Mouse (Mus musculus) brown adipose tissue, adult 24 weeks (tissue): ENCODE results near the gene Ncln. TPM values are rescaled to one million over a fixed set of nuclear protein-coding genes. Genes with fewer than 3 reads are reported as not detected.

ENCODE experiments used
- H3K27ac ChIP-seq: fragments of 200-500 bp; replicated peaks from 2 replicates; pipeline ENCODE4 v1.5.1; 2012; ENCODE audit warnings: low read depth, mild to moderate bottlenecking, low read length
- H3K4me1 ChIP-seq: fragments of 200-500 bp; 2 replicates; pipeline ENCODE4 v1.6.1; 2012; ENCODE audit warnings: low read length, mixed read lengths; ENCODE audit not compliant: control insufficient read depth, insufficient read depth, insufficient read length
- H3K4me3 ChIP-seq: fragments of 200-500 bp; 2 replicates; pipeline ENCODE4 v1.5.1; 2012; ENCODE audit warnings: low read depth, mild to moderate bottlenecking, low read length, moderate library complexity; ENCODE audit not compliant: insufficient read depth
- polyA plus RNA-seq: library from polyadenylated mRNA; stranded (reverse); fragments of >200 nt; gene quantifications from 2 replicates; pipeline ENCODE4 v1.2.4, GENCODE M21; 2012; ENCODE audit not compliant: missing spikeins, insufficient read depth, insufficient read length

Gene Ncln
- polyA plus RNA-seq, 1 experiment: 17.9 TPM

DNA sequence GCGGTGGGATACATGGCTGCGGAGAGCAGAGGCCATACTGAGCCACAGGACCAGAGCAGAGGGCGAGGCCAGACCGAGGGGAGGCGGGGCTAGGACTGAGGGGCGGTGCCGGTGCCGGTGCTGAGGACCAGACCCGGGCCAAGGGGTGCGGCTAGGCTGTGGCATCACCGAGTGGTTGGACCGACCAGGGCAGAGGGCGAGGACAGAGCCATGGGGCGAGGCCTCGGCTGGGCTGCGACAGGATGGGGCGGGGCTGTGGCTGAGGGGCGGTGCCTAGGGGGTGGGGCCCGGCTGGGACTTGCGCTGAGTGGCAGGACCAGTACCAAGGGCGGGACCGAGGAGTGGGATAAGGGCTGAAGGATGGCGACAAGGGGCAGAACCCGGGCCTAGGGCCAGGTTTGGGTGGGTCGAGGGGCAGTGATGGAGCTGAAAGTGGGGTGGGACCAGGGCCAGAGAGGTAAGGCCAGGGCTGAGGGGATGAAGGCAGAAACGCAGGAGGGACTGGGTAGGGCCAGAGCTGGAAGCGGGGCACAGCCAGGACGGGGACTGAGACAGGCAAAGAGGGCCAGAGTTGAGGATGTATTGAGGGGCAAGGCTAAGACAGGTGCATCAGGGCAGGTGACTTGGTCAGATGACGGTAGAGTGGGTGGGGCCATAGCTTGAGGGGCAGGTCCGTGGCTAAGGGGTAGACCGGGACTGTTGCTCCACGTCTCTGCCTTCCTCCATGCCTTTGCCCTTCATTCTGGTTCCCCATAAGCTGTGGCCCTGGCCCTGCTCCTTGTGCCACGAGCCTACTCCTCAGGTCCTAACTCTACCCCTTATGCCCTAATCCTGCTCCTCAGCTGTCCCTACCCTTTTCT lies 31.6 kb downstream of the Ncln start:
- no peaks in the 10 kb centered on the region; the same call in 1 of the 2 replicates for H3K4me1 ChIP-seq
- no peak overlapping the region for H3K27ac ChIP-seq
- no peak overlapping the region; the same call in 1 of the 2 replicates for H3K4me3 ChIP-seq

DNA sequence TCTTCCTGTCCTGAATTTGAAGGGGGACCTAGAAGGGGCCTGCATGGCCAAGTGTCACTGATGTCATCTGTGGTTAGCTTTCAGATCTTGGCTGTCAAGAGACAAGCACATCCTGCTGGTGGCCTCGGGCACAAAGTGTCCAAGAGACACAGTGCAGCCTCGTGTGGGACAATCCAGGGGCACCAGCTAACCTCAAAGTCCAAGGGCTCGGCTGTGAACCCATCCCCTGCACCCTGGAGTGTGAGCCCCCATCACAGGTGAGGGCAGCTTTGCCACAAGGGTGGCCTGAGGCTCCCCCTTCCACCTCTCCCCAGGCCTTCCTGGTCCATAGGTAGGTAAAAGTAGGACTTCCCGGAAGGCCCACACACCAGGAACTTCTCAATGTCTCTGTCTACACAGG lies 32.7 kb downstream of the Ncln start:
- H3K4me3 ChIP-seq: no peak overlapping the region
- H3K27ac ChIP-seq: no peak overlapping the region
- H3K4me1 ChIP-seq: no peaks in the 10 kb centered on the region; the same call in 1 of the 2 replicates

DNA sequence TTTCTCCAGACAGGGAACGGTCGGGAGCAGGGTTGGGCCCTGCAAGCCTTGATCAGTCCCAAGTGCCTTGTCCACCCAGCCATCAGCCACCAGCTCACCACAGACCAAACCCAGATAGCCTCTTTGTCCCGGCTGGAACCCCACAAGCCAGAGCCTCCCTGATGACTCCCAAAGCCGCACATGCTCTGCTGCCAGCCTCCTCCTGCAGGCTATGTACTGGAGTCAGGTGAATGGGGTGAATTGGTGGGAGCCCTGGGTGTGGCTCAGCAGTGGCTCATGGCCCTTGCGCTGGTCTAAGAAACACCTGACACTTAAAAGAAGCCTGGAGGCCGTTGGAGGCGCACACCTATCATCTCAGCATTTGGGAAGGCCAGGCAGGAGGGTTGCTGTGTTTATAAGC lies 33.3 kb downstream of the Ncln start:
- H3K4me3 ChIP-seq: no peak overlapping the region

GRCm38 (mm10) chr10:81462415-81462804 lies 33.8 kb downstream of the Ncln start:
- Histone ChIP-seq H3K4me1 (no peaks in the 10 kb centered on the region; the same call in 1 of the 2 replicates), H3K27ac (no peak overlapping the region), H3K4me3 (no peak overlapping the region)

More for the DNA sequence above, 33.3 kb downstream of the Ncln start:
- no peak overlapping the region for H3K27ac ChIP-seq
- no peaks in the 10 kb centered on the region; the same call in 1 of the 2 replicates for H3K4me1 ChIP-seq

DNA sequence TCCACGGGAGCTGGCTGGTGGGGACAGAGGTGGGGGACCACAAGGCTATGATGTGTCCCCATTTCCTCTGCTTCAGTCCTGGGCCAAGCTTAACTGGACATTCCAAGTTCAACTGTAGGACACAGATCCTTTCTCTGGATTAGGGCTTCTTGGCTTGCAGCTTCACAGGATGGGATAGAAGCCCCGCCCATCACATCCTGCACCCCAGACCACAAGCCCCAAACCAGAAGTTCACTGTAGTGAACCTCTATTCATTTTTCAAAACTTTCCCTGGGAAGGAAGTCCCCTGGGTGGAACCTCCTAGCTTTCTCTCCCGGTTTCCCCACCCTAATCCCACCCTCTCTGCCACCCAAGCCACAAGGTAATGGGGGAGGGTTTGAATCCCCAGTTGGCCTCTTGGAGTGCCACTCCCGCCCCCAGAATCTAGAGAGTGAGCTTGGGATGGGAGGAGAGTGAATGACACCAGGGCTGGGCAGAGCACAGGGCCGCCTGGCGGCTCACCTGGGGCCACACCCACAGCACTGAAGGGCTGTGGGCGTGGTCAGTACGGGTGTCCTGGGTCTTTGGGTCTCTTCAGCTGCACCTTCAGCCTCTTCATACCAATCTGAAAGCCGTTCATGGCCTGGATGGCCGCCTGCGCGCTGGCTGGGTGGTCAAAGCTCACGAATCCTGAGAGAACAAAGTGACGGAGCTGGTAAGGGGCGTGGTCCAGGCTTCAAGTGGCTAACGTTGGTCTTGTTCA lies 34.3 kb downstream of the Ncln start:
- H3K4me3 ChIP-seq: no peak overlapping the region
- H3K4me1 ChIP-seq: no peaks in the 10 kb centered on the region; the same call in 1 of the 2 replicates
- no peak overlapping the region for H3K27ac ChIP-seq

DNA sequence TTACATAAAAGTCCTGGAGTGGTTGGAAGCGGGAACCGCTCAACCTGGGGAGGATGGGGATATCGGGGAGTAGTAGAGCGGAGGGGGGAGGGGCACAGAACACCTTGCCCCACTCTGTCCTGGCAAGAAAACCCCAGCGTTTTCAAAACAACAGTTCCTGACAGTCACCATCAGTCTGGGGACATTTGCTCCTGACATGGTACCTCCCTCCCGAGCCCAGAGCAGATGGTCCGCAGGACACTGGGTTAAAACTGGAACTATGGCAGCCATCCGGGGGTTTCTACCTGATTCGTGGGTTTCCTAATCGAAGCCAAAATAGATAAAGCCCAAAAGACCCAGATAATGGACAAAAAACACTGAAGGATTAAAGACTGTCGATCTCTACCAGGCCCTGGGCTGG lies 35.2 kb downstream of the Ncln start:
- Histone ChIP-seq H3K27ac (no peak overlapping the region), H3K4me3 (no peak overlapping the region), H3K4me1 (no peaks in the 10 kb centered on the region; the same call in 1 of the 2 replicates)

- H3K4me3 ChIP-seq: no peak overlapping the region
- H3K4me1 ChIP-seq: no peaks in the 10 kb centered on the region; the same call in 1 of the 2 replicates
- no peak overlapping the region for H3K27ac ChIP-seq
These were observed 35.7 kb downstream of the Ncln start for GRCm38 (mm10) chr10:81460471-81460870.

DNA sequence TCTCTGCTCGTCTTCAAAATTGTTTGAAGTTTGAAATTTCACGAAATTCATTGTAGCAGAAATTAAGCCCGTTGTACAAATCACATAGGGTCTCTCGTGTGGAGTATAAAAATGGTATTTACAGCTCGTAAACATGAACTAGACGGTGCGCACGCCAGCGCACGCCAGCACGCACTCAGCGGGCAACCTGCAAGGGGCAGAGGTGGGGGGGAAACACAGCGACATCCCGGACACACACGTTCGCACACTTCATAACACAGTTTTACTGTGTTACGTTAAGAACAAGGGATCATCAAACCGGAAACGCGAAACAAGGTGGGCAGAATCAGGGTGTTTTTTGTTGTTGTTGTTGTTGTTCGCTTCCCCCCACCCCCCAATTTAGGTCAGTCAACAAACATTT lies 36.8 kb downstream of the Ncln start:
- H3K27ac ChIP-seq: no peak overlapping the region
- H3K4me1 ChIP-seq: no peaks in the 10 kb centered on the region; the same call in 1 of the 2 replicates
- no peak overlapping the region for H3K4me3 ChIP-seq

- Histone ChIP-seq H3K4me3 (no peak overlapping the region), H3K27ac (no peak overlapping the region), H3K4me1 (no peaks in the 10 kb centered on the region)
These were observed 37.9 kb downstream of the Ncln start for GRCm38 (mm10) chr10:81458267-81458666.

DNA sequence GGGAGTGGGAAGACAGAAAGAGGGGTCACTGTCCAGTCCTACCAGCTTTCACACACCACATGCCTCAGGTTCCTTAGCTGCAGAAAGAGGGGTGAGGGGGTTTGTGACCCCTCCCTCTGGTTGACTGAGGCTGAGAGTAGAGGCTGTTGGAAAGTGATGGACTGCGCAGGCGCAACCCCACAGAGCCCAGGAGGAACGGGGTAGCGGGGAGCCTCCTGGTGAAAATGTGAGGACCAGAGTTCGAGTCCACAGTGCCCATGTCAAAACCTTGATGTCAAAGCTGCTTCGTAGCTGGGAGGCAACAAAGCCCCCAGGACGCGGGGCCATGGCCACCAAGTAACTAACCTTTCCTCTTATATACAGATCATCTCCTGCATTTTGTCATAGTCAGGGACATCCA lies 38.6 kb downstream of the Ncln start:
- no peaks in the 10 kb centered on the region for H3K4me1 ChIP-seq
- no peak overlapping the region for H3K4me3 ChIP-seq
- H3K27ac ChIP-seq: no peak overlapping the region

- no peak overlapping the region for H3K4me3 ChIP-seq
- no peak overlapping the region for H3K27ac ChIP-seq
- no peaks in the 10 kb centered on the region for H3K4me1 ChIP-seq
These were observed 39.1 kb downstream of the Ncln start for GRCm38 (mm10) chr10:81456983-81457563.

- Histone ChIP-seq H3K4me3 (no peak within 1 kb of the TSS), H3K27ac (no peak within 1 kb of the TSS), H3K4me1 (no peaks in the 10 kb centered on the region)
These were observed 40.9 kb downstream of the Ncln start, which contains the start of gene Nfic for GRCm38 (mm10) chr10:81455181-81455895. Nfic (minus strand) TSS chr10:81455635.

DNA sequence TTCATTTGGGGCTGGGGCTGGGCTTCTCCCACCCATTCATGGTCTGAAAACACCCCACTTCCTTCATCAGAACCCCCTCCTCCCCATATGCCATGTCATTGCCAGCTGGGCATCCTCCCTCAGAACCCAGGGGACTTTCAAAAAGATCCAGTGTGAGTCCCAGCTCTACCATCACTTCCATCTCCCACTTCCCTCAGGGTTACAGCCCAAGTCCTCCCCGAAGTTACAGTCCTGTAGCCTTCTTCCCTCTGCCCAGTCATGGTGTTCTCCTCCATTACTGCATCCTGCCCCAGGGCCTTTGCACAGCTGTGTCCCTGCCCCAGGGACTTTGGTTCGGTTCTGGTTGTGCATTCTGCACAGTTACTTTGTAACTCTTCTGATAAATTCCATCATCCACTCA lies 42.1 kb downstream of the Ncln start:
- Histone ChIP-seq H3K4me3 (no peak overlapping the region), H3K4me1 (no peaks in the 10 kb centered on the region)

GRCm38 (mm10) chr10:81452947-81453288 lies 43.3 kb downstream of the Ncln start:
- Histone ChIP-seq H3K4me3 (no peak overlapping the region), H3K4me1 (no peaks in the 10 kb centered on the region), H3K27ac (no peak overlapping the region)

More for the DNA sequence above, 42.1 kb downstream of the Ncln start:
- H3K27ac ChIP-seq: no peak overlapping the region
